Mouse (Mus musculus) lung, adult 2 months (tissue): ENCODE data around the gene Cox20.

Experiments
- CTCF ChIP-seq: fragments of 200-500 bp; IDR thresholded peaks from 2 replicates; pipeline ENCODE4 v1.5.1; 2011; ENCODE audit warnings: mild to moderate bottlenecking, low read length, control low read depth; ENCODE audit not compliant: insufficient read depth
- POLR2A ChIP-seq: fragments of 200-500 bp; IDR thresholded peaks from 2 replicates; pipeline ENCODE4 v1.6.1; 2011; ENCODE audit warnings: low read depth, mild to moderate bottlenecking, control low read depth, low read length, borderline replicate concordance; ENCODE audit errors: extremely low read depth

GRCm38 (mm10) chr1:178275174-178275730, 43.7 kb upstream of the Cox20 start:
- TF ChIP-seq CTCF (no peak), POLR2A (no peak)
